Mouse (Mus musculus) right cerebral cortex, adult 18-20 months (tissue): ENCODE results near the gene Cyp2d10.
"Not testable (repeated sequence)": the region's sequence is repeated elsewhere in the genome, so short reads cannot be mapped to it uniquely, and the experiment has no call there.

ENCODE experiments used
- DNase-seq: peaks from one replicate; pipeline ENCODE4 v3.0.0; 2022; ENCODE audit warnings: mixed read lengths

Cyp2d10 gene

DNA sequence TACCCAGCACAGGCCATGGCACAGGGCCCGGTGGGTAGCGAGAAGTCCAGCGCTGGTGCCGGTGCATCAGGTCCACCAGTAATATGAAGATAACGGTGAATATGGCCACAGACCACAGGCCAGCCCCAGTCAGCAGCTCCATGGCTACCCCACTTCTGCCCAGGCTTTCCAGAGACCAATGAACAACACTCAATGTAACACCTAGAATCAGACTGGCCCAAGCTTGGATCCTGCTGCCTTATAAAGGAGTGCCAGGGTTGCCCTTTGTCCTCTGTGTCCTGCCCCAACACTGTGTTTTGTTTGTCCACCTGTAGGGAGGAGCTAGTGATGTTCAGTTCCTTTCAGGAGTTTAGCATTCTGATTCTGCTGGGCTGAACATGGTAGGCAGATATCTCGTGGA, at the start of gene Cyp2d10:
TSS of gene Cyp2d10 (minus strand) at position 215 of the 400 bp plus-strand sequence.
- DNase-seq, result no peak

DNA sequence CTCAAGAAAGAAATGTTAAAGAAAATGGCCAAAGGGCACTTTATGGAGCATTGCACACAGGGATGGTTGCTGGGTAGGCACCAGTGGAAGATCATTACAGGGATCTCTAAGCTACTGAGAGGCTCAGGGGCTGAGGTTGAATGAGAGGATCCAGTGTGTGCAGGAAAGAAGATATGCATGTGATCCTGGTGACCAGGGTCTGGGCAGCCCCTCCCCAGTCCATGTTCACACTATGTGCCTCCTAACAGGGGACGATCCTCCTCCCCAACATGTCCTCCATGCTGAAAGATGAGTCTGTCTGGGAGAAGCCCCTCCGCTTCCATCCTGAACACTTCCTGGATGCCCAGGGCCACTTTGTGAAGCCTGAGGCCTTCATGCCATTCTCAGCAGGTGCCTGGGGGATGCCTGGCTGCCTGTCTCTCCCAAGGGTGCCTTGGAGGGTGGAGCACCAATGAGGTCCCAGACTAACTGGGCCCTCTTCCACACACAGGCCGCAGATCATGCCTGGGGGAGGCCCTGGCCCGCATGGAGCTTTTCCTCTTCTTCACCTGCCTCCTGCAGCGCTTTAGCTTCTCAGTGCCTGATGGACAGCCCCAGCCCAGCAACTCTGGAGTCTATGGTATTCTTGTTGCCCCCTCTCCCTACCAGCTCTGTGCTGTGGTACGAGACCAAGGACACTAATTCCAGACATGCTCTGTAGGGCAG, 49.2 kb upstream of the Cyp2d10 start:
- not testable (repeated sequence) for DNase-seq

DNA sequence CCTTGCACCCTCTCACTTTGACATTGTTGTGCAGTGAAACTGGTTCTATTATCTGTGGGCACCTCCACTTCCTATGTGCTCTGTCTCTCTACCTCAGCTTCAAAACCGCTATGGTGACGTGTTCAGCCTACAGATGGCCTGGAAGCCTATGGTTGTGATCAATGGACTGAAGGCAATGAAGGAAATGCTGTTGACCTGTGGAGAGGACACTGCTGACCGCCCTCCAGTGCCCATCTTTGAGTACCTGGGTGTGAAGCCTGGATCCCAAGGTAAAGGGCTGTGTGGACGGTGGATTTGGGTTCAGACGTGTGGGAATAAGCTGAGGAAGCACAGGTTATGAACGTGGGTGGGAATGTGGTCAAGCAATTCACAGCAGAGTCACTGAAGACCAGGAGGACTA, 46.5 kb upstream of the Cyp2d10 start:
- DNase-seq, result not testable (repeated sequence)

DNA sequence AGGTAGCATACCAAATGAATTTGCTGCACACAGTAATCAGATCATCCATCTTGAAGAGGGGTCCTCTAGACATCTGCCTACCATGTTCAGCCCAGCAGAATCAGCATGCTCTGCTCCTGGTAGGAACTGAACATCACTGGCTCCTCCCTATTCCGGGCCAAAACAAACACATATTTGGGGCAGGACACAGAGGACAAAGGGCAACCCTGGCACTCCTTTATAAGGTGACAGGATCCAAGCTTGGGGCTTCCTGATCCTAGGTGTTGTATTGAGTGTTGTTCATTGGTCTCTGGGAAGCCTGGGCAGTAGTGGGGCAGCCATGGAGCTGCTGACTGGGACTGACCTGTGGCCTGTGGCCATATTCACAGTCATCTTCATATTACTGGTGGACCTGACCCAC, 45.1 kb upstream of the Cyp2d10 start:
- DNase-seq, result not testable (repeated sequence)

DNA sequence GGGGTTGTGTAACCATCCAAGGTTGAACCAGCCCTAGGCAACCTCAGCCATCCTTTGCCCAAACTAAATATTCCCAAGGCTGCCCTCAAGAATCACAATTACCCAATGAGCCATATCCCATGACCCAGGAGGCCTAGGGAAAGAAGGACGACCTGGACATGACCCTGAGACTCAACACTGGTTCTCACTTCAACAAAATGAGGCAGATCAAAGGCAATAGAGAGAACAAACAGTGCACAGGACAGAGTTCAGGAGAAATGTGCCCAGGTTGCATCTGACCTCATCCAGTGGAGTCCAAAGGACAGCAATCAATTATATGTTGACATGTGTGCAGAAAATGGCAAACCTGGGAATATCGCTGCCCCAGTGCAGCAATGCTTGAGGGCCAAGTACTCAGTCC, 43.0 kb upstream of the Cyp2d10 start:
- DNase-seq, result not testable (repeated sequence)

DNA sequence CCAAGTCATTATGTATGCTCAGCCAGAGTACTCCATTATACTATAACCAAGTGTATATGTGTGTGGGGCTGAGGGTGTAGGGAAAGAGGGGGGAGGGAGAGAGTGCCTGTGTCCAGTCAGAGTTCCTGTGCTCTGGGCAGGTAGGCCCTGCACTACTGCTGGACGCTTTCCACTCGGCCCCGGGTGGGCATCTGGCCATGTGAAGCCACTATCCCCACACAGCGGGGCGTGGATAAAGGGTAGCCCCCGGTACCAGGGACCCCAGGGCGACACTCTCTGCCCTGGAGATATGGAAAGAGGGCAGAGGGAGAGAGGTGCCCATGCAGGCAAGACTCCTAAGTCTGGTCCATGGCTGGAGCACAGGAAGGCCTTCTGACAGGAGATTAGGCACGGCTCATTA, 38.2 kb upstream of the Cyp2d10 start:
- no peak for DNase-seq

DNA sequence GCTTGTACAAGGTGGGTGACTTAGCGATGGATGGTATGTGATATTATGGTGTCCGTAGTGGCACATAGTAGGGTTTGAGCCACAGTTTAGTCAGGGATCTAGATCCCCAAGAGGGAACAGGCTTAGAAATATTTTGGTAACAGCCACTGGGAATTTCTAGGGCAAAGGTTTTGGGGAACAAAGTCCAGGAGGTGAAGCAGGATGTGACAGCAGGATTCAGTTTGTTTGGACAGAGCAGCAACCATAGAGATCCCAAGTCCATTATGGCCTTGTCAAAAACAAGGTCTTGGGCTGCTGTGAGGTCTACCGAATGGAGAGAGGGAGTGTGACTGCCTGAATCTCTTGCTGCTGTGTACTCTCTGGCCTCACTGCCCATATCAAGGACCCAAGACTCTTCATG, 36.7 kb upstream of the Cyp2d10 start:
- no peak for DNase-seq

DNA sequence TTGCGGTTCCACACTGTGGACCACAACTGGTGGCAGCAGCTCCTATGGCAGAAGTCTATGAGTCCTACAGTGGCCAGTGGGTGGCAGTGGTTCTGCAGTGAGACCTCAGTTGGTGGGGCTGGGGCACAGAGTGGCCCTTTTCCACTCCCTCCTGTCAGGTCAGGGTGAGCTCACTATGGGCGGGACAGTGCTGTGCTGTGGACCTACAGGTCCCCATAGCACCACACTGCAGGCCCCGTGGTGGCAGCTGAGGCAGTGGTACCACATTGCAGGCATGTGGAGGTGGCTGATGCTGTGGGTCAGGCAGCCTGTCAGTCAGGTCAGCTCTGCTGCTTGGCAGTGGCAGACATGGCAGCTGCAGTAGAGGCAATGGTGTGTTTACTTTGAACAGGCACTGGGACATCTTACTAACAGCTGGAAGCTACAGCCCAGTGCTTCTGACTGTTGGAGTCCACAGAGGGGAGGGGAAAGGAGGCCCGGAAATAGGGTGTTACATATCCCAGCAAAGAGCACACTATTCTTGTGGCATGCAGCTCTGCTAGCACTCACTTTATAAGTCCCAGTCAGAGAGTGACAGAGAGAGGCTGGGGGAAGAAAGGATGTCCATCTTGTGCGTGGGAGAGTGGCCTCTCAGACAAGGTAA, 31.1 kb upstream of the Cyp2d10 start:
- DNase-seq, result no peak

DNA sequence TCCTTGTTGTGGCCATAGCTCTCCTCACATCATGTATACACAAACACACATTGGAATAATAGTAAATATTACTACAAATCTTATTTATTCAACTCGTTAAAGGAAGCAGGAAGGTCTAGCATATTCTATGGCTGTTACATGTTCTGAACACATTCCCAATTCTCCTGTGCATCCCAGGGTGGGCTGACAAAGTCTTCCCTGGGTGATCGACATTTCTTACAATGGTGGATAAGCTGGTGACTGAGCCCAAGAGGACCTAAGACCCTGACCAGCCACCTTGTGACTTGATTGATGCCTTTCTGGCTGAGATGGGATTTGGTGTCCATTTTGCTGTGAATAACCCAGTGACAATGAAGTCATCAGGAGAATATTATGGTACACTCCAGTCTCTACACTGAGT, 28.6 kb upstream of the Cyp2d10 start:
- DNase-seq, result no peak

DNA sequence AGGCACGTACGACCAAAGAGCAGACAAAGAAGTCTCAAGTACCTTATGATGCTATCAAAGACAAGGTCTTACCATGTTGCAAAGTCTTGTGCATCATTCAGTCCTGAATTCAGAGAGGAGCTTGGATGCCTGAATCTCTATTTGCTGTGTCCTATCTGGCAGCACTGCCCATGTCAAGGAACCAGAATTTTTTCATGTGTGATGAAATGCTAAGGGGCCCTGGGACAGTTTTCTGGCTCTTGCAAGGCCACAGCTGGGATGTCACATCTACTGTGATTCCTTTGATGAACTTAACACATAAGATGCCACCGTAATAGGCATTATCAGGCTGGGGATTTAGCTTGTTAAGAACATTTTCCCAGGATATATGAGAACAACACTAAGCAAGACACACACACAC, 28.0 kb upstream of the Cyp2d10 start:
- DNase-seq, result no peak

DNA sequence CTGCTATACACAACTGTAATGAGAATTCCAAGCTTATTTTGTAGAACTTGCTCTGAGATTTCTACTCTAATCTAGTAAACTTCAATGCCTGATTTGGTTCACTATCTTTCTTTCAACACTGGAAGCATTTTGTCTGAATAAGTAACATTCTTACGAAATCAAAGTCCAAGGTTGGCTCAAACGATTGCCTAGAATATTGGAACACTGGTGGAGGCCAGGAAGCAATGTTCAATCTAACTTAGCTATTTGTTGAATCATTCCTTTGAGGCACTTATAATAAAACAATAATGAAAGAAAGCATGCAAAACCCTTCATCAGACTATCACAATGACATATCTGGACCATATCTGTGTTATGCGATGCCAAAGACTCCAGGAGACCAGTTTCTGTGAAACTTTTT, 27.5 kb upstream of the Cyp2d10 start:
- DNase-seq, result no peak

DNA sequence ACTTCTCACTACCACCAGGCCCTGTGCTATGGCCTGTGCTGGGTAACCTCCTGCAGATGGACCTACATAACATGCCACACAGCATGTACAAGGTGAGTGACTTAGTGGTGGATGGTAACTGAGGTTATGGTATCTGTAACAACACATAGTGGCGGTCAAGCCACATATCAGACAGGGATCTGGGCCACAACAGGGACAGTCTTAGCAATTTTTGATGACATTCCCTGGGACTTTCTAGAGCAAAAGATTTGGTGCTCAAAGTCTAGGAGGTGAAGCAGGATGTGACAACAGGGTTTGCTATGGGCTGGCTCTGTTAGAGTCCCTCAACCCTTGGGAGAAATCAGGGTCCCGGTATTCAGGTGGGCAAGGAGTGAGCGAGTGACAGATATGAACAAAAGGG, 26.6 kb upstream of the Cyp2d10 start:
- no peak for DNase-seq

DNA sequence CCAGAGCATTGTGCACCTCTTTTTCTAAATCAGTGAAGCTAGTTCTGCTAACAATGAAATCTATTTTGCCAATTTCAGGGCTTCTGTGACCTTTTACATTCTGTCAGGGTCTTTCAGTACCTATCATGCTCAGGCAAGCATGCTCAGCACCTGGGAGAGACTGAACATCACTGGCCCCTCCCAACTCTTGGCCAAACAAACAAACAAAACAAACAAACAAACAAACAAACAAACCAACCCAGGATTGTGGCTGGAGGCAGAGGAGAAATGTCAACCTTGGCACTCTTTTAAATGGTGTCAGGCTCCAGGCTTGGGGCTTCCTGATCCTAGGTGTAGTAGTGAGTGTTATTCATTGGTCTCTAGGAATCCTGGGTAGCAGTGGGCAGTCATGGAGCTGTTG, 26.1 kb upstream of the Cyp2d10 start, which contains the start of gene Cyp2d9:
TSS of gene Cyp2d9 (plus strand) at position 301 of the 400 bp plus-strand sequence.
- DNase-seq, result no peak

DNA sequence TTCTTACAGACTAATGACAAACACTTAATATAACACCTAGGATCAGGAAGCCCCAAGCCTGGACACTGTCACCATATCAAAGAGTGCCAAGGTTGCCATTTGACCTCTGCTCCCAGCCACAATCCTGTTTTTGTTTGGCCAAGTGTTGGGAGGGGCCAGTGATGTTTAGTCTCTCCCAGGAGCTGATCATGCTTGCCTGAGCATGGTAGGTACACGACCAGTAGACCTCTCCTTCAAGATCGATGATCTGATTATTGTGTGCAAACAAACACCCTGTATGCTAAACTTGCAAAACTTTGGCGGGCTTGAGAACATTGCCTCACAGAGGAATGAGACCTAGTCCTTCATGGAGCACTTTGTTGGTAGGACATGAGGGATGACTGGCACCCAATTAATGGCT, 16.5 kb upstream of the Cyp2d10 start:
- no peak for DNase-seq

DNA sequence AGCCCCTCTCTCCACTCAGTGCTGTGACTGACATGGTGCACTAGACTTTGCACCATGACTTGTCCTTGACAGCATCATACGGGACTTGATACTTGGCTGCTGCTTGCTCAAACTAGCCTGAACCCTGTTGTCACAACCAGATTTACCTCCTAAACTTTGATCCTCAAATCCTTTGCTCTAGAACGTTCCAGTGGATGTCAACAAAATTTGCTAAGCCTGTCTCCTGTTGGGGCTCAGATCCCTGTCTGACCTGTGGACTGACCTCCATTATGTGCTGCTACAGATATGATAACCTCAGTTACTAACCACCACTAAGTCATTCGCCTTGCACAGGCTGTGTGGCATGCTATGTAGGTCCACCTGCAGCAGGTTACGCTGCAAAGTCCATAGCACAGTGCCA, 15.9 kb upstream of the Cyp2d10 start:
- no peak for DNase-seq

DNA sequence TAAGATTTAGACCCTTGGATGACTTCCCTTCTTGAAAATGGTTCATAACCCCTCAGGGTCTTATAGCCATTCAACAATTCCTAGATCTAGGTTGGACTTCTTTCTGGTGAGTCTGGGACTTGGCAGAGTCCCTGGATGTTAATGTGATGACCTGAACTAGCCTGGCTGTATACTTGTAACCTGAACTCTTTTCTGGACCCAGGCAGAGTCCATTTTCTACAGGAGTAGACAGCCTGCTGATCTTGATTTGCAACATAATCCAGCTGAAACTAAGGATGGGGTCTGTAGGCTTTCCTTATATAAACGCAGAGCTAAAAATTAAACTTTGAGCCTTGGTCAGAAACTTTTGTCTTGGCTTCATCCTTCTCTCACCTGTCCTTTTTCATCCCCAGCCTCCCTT, 11.6 kb upstream of the Cyp2d10 start:
- DNase-seq, result no peak

DNA sequence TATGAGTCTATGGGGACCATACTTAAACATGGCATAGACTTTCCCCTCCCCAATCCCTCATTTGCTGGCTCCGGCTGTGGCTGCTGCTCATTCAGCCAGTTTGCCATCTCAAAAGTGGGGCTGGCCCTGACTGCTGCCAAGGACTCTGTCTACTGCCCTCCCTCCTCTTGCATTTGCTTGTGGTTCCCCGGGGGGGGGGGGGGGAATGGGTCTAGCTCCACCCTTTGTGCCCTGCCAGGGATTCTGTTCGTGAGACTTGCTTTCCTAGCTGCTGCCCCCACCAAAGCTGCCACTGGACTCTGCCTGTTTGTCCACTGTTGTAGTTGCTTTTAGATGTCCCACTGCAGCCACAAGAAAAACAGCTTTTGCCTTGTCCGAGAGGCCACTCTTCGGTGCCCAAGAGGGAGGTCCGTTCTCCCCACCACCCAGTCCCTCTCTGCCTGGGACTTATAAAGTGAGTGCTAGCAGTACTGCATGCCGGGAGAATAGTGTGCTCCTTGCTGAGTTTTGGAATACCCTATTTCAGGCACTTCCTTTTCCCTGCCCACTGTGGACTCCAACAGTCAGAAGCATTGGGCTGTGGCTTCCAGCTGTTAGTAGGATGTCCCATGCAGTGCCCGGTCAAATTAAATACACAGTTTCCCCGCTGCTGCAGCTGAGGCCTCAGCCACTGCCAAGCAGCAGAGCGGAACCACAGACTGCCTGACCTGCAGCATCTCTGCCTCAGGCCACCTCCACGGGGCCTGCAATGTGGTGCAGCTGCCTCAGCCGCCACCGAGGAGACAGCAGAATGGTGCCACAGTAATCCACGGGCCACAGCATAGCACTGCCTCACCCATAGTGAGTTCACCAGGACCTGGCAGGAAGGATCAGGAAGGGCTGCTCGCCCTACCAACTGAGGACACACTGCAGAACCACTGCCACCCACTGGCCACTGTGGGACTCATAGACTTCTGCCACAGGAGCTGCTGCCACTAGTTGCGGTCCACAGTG, 10.1 kb upstream of the Cyp2d10 start:
- peak; percentile 87 for DNase-seq

DNA sequence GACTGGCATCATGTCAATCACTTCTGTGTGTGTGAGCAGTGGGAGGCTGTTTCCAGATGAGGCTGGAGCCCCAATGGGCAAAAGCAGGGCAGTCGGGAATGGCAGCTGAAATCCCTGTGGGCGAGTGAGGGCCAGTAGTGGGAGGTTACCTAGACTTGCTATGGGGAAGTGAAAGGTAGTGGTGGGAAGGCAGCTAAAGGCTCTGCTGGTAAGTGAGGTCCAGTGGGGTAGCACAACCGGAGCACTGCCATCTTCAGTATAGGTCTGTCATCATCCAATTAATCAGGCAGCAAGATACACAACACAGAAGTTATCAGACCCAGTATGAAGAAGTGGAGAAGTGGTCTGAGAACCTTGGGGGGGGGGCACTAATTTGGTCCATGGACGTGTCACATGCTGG, 541 bp upstream of the Cyp2d10 start:
- DNase-seq, result no peak

DNA sequence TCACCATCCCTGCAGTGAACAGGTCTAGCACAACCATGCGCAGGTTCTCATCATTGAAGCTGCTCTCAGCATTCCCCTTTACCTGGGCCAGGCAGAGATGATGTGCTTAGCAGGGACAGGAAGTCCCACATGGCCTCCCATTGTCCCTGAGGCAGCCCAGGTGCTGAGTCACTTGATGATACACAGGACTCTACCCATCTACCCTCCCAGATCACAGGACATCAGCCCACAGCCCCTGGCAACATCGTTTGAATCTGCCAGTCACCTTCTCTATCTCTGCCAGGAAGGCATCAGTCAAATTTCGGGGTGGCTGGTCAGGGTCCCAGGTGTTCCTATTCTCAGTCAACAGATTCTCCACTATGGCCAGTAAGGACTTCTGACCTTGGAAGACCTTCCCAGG, 2.8 kb downstream of the Cyp2d10 start:
- no peak for DNase-seq

DNA sequence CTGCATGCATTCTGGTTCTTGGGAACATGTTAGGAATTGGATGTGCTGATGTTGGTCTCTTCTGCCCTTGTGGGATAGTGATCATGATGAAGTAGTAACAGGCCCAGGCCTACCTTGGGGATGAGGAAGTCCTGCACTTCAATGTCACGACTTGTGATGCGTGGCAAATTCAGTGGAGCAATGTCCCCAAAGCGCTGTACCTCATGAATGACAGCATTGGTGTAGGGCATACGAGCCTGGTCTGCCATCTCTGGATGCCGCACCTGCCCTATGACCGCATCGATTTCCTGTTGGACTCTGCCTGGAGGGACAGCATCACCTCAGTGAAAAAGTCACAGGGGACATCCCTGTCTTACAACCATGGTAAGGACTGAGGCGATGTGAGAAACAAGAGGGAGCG, 3.4 kb downstream of the Cyp2d10 start:
- DNase-seq, result no peak

DNA sequence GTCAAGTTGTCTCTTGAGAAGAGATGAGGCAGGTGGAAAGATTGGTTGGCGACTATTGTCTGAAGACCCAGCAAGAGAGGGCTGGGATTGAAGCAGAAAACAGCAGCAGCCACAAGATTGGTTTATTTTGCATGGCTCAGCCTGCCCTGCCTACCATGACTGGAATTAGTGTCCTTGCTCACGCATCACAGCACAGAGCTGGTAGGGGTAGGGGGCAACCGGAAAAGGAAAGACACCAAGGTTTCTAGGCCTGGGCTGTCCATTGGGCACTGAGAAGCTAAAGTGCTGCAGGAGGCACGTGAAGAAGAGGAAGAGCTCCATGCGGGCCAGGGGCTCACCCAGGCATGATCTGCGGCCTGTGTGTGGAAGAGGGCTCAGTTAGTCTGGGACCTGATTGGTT, 4.3 kb downstream of the Cyp2d10 start:
- no peak for DNase-seq

DNA sequence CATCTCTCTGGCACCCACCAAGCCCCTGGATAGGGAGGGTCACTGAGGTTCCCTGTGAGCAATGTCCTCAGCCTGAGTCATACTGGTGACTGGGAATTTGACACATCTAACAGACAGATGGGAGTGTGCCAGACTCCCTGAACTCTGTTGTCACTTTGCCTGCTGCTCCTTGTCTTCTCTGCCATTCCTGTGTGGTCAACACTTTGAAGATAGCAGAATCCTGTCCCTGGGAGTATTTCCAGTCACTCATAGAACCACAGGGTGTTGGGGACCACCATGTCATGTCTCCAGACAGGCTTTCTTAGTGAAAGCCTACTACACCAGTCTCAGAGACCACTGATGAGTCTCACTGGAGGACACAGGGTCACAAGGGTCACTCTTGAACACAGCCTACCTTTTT, 4.9 kb downstream of the Cyp2d10 start:
- DNase-seq, result no peak

DNA sequence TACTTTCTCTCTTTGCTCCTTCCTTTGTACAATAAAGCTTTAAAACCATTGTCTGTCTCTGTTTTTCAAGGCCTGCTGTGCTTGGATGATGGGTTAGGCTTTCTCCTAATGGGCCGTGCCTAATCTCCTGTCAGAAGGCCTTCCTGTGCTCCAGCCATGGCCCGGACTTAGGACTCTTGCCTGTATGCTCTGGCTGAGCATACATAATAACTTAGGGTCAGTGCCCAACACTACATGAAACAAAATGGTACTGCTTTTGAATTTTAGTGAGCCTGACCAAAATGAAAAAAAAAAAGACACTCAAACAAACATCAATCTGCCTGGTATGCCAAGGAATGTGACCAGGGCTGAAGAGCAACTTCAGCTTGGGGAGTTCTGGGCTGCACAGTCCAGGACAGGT, 5.5 kb downstream of the Cyp2d10 start:
- DNase-seq, result no peak

DNA sequence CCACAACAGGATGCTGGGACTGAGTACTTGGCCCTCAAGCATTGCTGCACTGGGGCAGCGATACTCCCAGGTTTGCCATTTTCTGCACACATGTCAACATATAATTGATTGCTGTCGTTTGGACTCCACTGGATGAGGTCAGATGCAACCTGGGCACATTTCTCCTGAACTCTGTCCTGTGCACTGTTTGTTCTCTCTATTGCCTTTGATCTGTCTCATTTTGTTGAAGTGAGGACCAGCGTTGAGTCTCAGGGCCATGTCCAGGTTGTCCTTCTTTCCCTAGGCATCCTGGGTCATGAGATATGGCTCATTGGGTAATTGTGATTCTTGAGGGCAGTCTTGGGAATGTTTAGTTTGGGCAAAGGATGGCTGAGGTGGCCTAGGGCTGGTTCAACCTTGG, 11.0 kb downstream of the Cyp2d10 start:
- DNase-seq, result not testable (repeated sequence)
